Mouse (Mus musculus): ENCODE measurements around the gene Sertad4.
A peak's percentile ranks its signal among the peaks of the same experiment; 100 is the strongest.

The Sertad4 gene

GRCm38 (mm10) chr1:192855474-192856230 is at the start of gene Sertad4:
Gene Sertad4, minus strand, starts transcription at chr1:192855756.
- DNase-seq = peak; percentile 60 to 66

- DNase-seq = no peak
Measured at GRCm38 (mm10) chr1:192901516-192901915, 46.0 kb upstream of the Sertad4 start.

- DNase-seq = no peak
Measured at GRCm38 (mm10) chr1:192900913-192901312, 45.4 kb upstream of the Sertad4 start.

- no peak for DNase-seq
Measured at GRCm38 (mm10) chr1:192898742-192899141, 43.2 kb upstream of the Sertad4 start.

- peak; percentile 27 to 31 for DNase-seq
Measured at GRCm38 (mm10) chr1:192897218-192897617, 41.7 kb upstream of the Sertad4 start.

- no peak for DNase-seq
Measured at GRCm38 (mm10) chr1:192896076-192896475, 40.5 kb upstream of the Sertad4 start.

- DNase-seq = no peak
Measured at GRCm38 (mm10) chr1:192890716-192891115, 35.2 kb upstream of the Sertad4 start.

- DNase-seq = no peak
Measured at GRCm38 (mm10) chr1:192882617-192883295, 27.2 kb upstream of the Sertad4 start.

- no peak for DNase-seq
Measured at GRCm38 (mm10) chr1:192880130-192880529, 24.6 kb upstream of the Sertad4 start.

- DNase-seq = no peak
Measured at GRCm38 (mm10) chr1:192879086-192879580, 23.6 kb upstream of the Sertad4 start.

- DNase-seq = peak; percentile 63 to 71
Measured at GRCm38 (mm10) chr1:192872841-192873240, 17.3 kb upstream of the Sertad4 start.

GRCm38 (mm10) chr1:192869761-192870160 is 14.2 kb upstream of the Sertad4 start:
- DNase-seq = no peak

- DNase-seq = no peak
Measured at GRCm38 (mm10) chr1:192864440-192864839, 8.9 kb upstream of the Sertad4 start.

- DNase-seq = no peak
Measured at GRCm38 (mm10) chr1:192861305-192861960, 5.9 kb upstream of the Sertad4 start.

GRCm38 (mm10) chr1:192860273-192860672 is 4.7 kb upstream of the Sertad4 start:
- no peak for DNase-seq

- no peak for DNase-seq
Measured at GRCm38 (mm10) chr1:192857582-192857981, 2.0 kb upstream of the Sertad4 start.

GRCm38 (mm10) chr1:192856931-192857330 is 1.4 kb upstream of the Sertad4 start:
- no peak for DNase-seq

GRCm38 (mm10) chr1:192856411-192856810 is 855 bp upstream of the Sertad4 start:
- no peak for DNase-seq

GRCm38 (mm10) chr1:192854819-192855271 is 711 bp downstream of the Sertad4 start:
- peak; percentile 50 to 60 for DNase-seq

- no peak for DNase-seq
Measured at GRCm38 (mm10) chr1:192853988-192854818, 1.4 kb downstream of the Sertad4 start.

GRCm38 (mm10) chr1:192853429-192853828 is 2.1 kb downstream of the Sertad4 start:
- no peak for DNase-seq

- no peak for DNase-seq
Measured at GRCm38 (mm10) chr1:192852047-192852446, 3.5 kb downstream of the Sertad4 start.
